Mouse (Mus musculus): ENCODE results near the gene Olfr1302.

DNA sequence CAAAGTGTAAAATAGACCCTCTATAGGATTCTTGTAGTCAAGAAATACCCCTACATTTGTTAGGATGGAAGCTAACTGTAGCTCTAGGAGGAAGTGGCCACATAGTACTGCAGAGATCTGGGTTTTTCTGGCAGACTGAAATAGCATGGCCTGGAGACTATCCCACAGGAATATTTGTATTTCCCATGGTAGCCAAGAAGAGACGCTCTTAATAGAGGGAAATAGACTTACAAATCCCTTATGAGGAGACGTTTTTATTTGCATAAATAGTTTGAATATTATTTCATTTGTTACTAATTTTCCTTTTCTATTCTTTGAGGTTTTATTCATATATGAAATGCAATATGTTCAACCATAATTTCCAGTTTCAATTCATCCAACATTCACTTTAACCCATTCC lies 43.0 kb downstream of the Olfr1302 start, which contains the start of gene Olfr1303:
- TF ChIP-seq CTCF (IDR thresholded peaks at IDR 0.05; ENCODE audit: low read depth) (no peak), EP300 (IDR thresholded peaks at IDR 0.05; ENCODE audit: low read depth) (no peak)

Data from heart, postnatal 0 days (tissue).